Mouse (Mus musculus) myocyte (in vitro differentiated cells): ENCODE data around the gene Tmem62.
"Not testable (repeated sequence)": the region's sequence is repeated elsewhere in the genome, so short reads cannot be mapped to it uniquely, and the experiment has no call there.

Experiments used
- CEBPB ChIP-seq: IDR thresholded peaks from 2 replicates; pipeline ENCODE4 v1.6.1; 2011; ENCODE audit warnings: mild to moderate bottlenecking, moderate library complexity; ENCODE audit not compliant: poor library complexity, insufficient read depth, severe bottlenecking
- POLR2A ChIP-seq: IDR thresholded peaks from one replicate; pipeline ENCODE4 v1.6.1; 2011; ENCODE audit warnings: low read depth, mild to moderate bottlenecking, control low read depth, moderate library complexity; ENCODE audit not compliant: insufficient read length
- POLR2AphosphoS2 ChIP-seq: IDR thresholded peaks from one replicate; pipeline ENCODE4 v1.6.1; 2011; ENCODE audit warnings: low read depth, control low read depth; ENCODE audit not compliant: insufficient read length
- REST ChIP-seq: IDR thresholded peaks from one replicate; pipeline ENCODE4 v1.6.1; 2011; ENCODE audit warnings: mild to moderate bottlenecking, control low read depth, moderate library complexity; ENCODE audit not compliant: insufficient read depth, insufficient read length
- USF1 ChIP-seq: IDR thresholded peaks from one replicate; pipeline ENCODE4 v1.6.1; 2011; ENCODE audit warnings: low read depth, mild to moderate bottlenecking, control low read depth, moderate library complexity

DNA sequence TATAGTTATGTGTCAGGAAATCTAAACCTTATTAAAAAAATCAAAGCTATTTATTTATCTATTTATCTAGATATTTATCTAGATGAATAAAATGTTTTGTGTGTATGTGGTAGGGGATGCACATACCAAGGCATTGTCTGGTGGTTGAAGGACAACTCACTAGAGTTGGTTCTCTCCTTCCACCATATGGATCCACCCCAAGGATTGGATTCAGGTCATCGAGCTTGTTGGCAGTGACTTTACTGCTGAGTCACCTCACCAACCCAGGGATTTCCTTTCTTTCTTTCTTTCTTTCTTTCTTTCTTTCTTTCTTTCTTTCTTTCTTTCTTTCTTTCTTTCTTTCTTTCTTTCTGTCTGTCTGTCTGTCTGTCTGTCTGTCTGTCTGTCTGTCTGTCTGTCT is 19.8 kb downstream of the Tmem62 start:
- not testable (repeated sequence) for TF ChIP-seq POLR2A, POLR2AphosphoS2, CEBPB, REST, USF1
